Mouse (Mus musculus): ENCODE measurements around the gene Snx29.

DNA sequence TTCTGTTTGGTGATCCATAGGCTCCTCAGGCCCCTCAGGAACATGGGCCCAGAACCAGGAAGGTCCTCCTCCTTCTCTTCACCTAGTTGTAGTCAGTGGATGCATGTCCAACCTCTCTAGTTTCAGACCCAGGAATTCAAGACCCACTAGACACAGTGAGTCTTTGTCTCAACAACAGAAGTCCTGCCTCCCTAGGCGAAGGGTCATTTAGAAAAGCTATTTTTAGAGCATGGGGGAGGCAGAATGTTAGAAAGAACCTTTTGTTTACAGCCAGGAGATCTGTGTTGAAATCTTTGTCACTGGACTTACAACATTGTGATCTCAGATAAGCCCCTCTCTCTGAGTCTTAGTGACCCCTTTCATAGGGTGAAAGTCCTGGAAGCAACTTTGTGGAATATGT, 334.4 kb downstream of the Snx29 start:
- TF ChIP-seq CTCF (IDR thresholded peaks at IDR 0.05; ENCODE audit: borderline replicate concordance, insufficient read depth, low read length) = no peak
- TF ChIP-seq POLR2A (IDR thresholded peaks at IDR 0.05; ENCODE audit: low read depth, low read length) = no peak

All from embryonic fibroblast, embryonic 13.5 days (primary cell).